Mouse (Mus musculus) forebrain, embryonic 15.5 days (tissue): ENCODE results near the gene Tmem232. TPM values are rescaled to one million over a fixed set of nuclear protein-coding genes. Genes with fewer than 3 reads are reported as not detected.
"Not testable (repeated sequence)": the region's sequence is repeated elsewhere in the genome, so short reads cannot be mapped to it uniquely, and the experiment has no call there.

Experiments
- ATAC-seq: fragments of 200-750 bp; cut with Nextera tagmentation; replicated peaks from 2 replicates; pipeline ENCODE4 v1.8.0; 2017; ENCODE audit warnings: mild to moderate bottlenecking, moderate TSS enrichment, moderate library complexity
- H3K27ac ChIP-seq: fragments of 300-500 bp; sonication (generic); replicated peaks from 2 replicates; pipeline ENCODE4 v1.5.1; 2015; ENCODE audit warnings: mild to moderate bottlenecking, inconsistent platforms
- H3K27me3 ChIP-seq: fragments of 300-500 bp; sonication (generic); 2 replicates; pipeline ENCODE4 v1.6.1; 2015; ENCODE audit warnings: inconsistent platforms
- H3K36me3 ChIP-seq: fragments of 300-500 bp; sonication (generic); 2 replicates; pipeline ENCODE4 v1.6.1; 2015; ENCODE audit warnings: mild to moderate bottlenecking, inconsistent platforms
- H3K4me1 ChIP-seq: fragments of 300-500 bp; sonication (generic); 2 replicates; pipeline ENCODE4 v1.6.1; 2015; ENCODE audit warnings: inconsistent platforms
- H3K4me2 ChIP-seq: fragments of 300-500 bp; sonication (generic); replicated peaks from 2 replicates; pipeline ENCODE4 v1.6.1; 2015; ENCODE audit warnings: mild to moderate bottlenecking, inconsistent platforms
- H3K4me3 ChIP-seq: fragments of 300-500 bp; sonication (generic); 2 replicates; pipeline ENCODE4 v1.5.1; 2015; ENCODE audit warnings: mild to moderate bottlenecking, inconsistent platforms
- H3K9ac ChIP-seq: fragments of 300-500 bp; sonication (generic); replicated peaks from 2 replicates; pipeline ENCODE4 v1.6.1; 2015; ENCODE audit warnings: mild to moderate bottlenecking, inconsistent platforms
- H3K9me3 ChIP-seq: fragments of 300-500 bp; sonication (generic); 2 replicates; pipeline ENCODE4 v1.6.1; 2016; ENCODE audit warnings: inconsistent platforms
- WGBS: fragments of 180-500 bp; shearing (Covaris S2); methylation state at CpG from one replicate; pipeline ENCODE4 v1.1.7; 2015; ENCODE audit warnings: mixed read lengths; 5-methylcytosine and 5-hydroxymethylcytosine counted together
- polyA plus RNA-seq: library from polyadenylated mRNA; unstranded; fragments of >200 nt; fragmentation: Nextera tagmentation; extraction: Ambion mirVana; gene quantifications from 2 replicates; pipeline ENCODE4 v1.2.1, GENCODE M21; 2015

Tmem232 gene
- polyA plus RNA-seq, 1 experiment from 2014 or later, result 0.65 TPM

DNA sequence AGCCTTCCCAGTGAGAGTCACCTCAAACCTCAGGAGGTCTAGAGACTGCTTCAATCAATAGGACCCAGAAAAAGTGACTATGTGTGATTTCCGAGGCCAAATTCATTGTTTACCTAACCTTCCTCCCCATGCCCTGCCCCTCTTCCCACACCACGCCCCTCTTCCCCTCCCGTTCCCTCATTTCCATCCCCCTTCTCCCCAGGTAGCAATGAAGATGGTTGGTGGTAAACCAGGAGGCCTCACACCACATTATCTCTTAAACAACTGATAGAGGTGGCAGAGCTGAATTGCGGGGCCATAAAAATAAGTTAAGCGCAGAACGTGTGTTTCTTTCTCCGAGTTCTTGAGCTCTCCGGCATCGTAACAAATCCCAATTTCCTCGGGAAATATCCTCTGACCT lies 55.9 kb downstream of the Tmem232 start:
- Histone ChIP-seq H3K4me3 (no peak overlapping the region), H3K4me1 (no peaks in the 10 kb centered on the region), H3K9ac (no peak overlapping the region), H3K27me3 (no peaks in the 10 kb centered on the region), H3K4me2 (no peak overlapping the region), H3K27ac (no peak overlapping the region), H3K36me3 (no peaks in the 10 kb centered on the region), H3K9me3 (no peaks in the 10 kb centered on the region)
- WGBS, result 85% methylated on average over 10 of the region's 10 CpGs
- ATAC-seq, result no peak

GRCm38 (mm10) chr17:65476747-65477146 lies 63.8 kb downstream of the Tmem232 start:
- Histone ChIP-seq H3K27ac (no peak overlapping the region), H3K9me3 (no peaks in the 10 kb centered on the region), H3K36me3 (no peaks in the 10 kb centered on the region), H3K4me3 (no peak overlapping the region), H3K4me2 (no peak overlapping the region), H3K27me3 (no peaks in the 10 kb centered on the region), H3K9ac (no peak overlapping the region), H3K4me1 (no peaks in the 10 kb centered on the region)
- WGBS, result 93% methylated on average over 10 of the region's 10 CpGs
- ATAC-seq, result no peak

GRCm38 (mm10) chr17:65450818-65451217 lies 89.8 kb downstream of the Tmem232 start:
- ATAC-seq, result no peak
- H3K27me3 ChIP-seq, result no peaks in the 10 kb centered on the region

GRCm38 (mm10) chr17:65437906-65438305 lies 102.7 kb downstream of the Tmem232 start:
- not testable (repeated sequence) for H3K4me2 ChIP-seq, H3K9ac ChIP-seq, H3K27ac ChIP-seq, ATAC-seq, H3K27me3 ChIP-seq, H3K4me3 ChIP-seq, H3K36me3 ChIP-seq, H3K4me1 ChIP-seq, H3K9me3 ChIP-seq
- WGBS, result 89% methylated on average over 12 of the region's 12 CpGs

More at GRCm38 (mm10) chr17:65450818-65451217, 89.8 kb downstream of the Tmem232 start:
- H3K36me3 ChIP-seq, result no peaks in the 10 kb centered on the region
- H3K4me1 ChIP-seq, result no peaks in the 10 kb centered on the region
- no peaks in the 10 kb centered on the region for H3K9me3 ChIP-seq
- H3K27ac ChIP-seq, result no peak overlapping the region
- no peak overlapping the region for H3K4me3 ChIP-seq
- H3K4me2 ChIP-seq, result no peak overlapping the region
- H3K9ac ChIP-seq, result no peak overlapping the region

DNA sequence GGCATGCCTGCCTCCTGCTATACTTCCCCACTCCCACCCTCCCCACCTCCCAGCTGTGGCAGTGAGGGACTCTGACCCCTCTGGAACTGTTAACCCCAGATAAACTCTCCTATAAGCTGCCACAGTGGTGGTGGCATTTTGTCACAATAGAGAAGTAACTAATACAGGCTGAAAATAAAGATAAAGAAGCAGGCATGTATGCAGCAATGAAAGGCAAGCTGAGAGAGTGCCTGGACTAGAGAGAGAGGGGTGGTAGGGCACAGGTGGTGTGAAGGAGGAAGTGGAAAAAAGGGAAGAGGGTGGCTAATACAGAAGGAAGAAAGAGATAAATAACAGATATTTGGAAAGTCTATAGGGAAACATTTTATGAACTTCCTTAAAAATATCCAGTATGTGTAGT lies 121.5 kb downstream of the Tmem232 start:
- H3K9ac ChIP-seq, result no peak overlapping the region
- H3K27ac ChIP-seq, result no peak overlapping the region
- H3K9me3 ChIP-seq, result no peaks in the 10 kb centered on the region
- ATAC-seq, result no peak
- no peaks in the 10 kb centered on the region for H3K36me3 ChIP-seq
- H3K27me3 ChIP-seq, result no peaks in the 10 kb centered on the region
- no peaks in the 10 kb centered on the region for H3K4me1 ChIP-seq
- H3K4me3 ChIP-seq, result no peak overlapping the region
- no peak overlapping the region for H3K4me2 ChIP-seq

GRCm38 (mm10) chr17:65405309-65405708 lies 135.3 kb downstream of the Tmem232 start:
- 47% methylated on average over 9 of the region's 9 CpGs for WGBS
- Histone ChIP-seq H3K9me3 (no peaks in the 10 kb centered on the region), H3K27me3 (no peaks in the 10 kb centered on the region), H3K27ac (no peak overlapping the region), H3K36me3 (no peaks in the 10 kb centered on the region), H3K4me1 (no peaks in the 10 kb centered on the region), H3K4me2 (no peak overlapping the region), H3K9ac (no peak overlapping the region), H3K4me3 (no peak overlapping the region)
- ATAC-seq, result no peak

DNA sequence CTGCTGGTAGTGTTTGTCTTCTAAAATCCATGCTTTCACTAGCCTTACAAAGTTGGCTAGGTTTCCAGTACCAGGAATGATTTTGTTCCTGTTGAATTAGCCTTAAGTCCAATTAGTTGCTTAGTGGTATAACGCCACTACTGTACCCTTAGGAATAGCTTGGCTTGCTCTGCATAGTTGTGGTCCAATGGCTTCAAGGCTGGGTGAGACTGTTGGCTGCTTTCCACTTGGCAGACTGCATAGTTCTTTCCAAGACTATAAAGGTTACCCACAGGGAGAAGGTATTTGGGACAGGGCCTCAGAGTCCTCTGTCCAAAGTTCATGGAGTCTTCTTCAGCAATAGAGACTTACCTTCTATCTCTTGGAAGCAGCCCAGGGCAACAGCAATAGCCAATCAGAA lies 139.7 kb downstream of the Tmem232 start:
- Histone ChIP-seq H3K4me3 (no peak overlapping the region), H3K4me2 (no peak overlapping the region), H3K9ac (no peak overlapping the region), H3K4me1 (no peaks in the 10 kb centered on the region), H3K36me3 (no peaks in the 10 kb centered on the region), H3K9me3 (no peaks in the 10 kb centered on the region), H3K27me3 (no peaks in the 10 kb centered on the region), H3K27ac (no peak overlapping the region)
- WGBS, result 43% methylated on average over 1 of the region's 1 CpGs
- ATAC-seq, result 0 out of 2 replicates have a peak, but pooled peaks have one; percentile 53

DNA sequence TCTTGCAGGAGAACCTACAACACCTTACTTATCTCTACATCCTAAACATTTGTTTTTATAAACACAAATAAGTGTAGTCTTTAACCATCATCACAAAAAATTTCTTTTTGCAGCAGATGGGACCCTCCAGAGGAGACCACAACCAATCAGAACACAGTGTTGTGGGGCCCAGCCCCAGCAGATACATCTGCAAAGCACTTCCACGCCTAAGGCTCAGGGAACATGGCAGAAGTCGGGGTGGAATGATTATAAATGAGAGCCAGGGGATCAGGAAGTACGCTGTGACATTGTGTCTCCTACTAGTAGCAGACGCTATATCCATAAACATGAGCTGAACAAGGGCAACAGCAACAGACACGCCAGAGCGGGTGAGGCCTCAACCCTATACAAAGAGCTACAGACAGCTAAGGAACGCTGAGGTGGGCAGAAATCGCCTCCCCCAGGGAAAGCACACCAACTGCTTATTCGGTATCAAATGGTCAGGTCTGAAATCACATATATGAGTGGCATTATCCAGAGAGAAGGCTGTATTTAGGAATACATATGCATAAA lies 156.1 kb downstream of the Tmem232 start:
- H3K4me3 ChIP-seq, result no peak overlapping the region
- H3K27ac ChIP-seq, result no peak overlapping the region
- ATAC-seq, result no peak
- H3K4me1 ChIP-seq, result no peaks in the 10 kb centered on the region
- H3K27me3 ChIP-seq, result no peaks in the 10 kb centered on the region
- H3K9ac ChIP-seq, result no peak overlapping the region
- no peaks in the 10 kb centered on the region for H3K9me3 ChIP-seq
- H3K36me3 ChIP-seq, result no peaks in the 10 kb centered on the region
- H3K4me2 ChIP-seq, result no peak overlapping the region
- 82% methylated on average over 9 of the region's 9 CpGs for WGBS

DNA sequence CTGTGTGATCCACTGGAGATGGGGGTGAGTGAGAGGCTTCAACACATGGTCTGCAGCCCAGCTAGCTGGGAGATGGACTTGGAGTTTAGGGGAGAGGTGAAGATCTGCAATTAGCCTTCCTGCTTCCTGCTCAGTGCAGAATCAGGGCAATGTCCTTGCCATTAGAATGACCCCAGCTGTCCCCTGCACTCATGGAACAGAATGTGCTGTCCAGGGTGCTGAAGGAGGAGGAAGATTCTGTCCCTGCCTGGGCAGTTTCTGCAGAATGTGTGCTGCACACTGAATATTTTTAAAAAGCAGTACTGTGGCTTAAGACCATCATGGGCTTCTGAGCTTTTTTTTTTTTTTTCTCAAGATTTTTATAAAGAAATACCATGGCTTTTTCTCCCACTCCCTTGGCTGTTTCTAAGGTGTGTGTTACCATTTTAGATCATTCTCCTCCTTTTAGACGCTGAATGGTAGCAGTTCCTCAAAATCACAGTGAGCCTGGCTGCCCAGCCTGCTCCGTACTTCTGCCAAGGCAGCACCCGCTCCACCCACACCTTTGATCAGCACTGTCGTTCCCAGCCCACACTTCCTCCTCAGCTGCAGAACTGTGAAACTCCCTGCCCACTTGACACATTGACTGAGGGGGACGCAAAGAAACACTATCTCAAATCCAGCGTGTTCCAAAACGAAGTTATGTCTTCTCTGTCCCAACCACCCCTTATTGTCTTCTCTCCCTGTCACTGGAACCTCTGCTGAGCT lies 170.4 kb downstream of the Tmem232 start:
- ATAC-seq, result no peak
- H3K4me1 ChIP-seq, result no peaks in the 10 kb centered on the region; the same call in 1 of the 2 replicates
- H3K4me3 ChIP-seq, result no peak overlapping the region
- H3K9ac ChIP-seq, result no peak overlapping the region
- no peak overlapping the region for H3K27ac ChIP-seq
- H3K4me2 ChIP-seq, result no peak overlapping the region
- 47% methylated on average over 7 of the region's 7 CpGs for WGBS
- no peaks in the 10 kb centered on the region for H3K27me3 ChIP-seq
- H3K36me3 ChIP-seq, result no peaks in the 10 kb centered on the region
- H3K9me3 ChIP-seq, result no peaks in the 10 kb centered on the region

DNA sequence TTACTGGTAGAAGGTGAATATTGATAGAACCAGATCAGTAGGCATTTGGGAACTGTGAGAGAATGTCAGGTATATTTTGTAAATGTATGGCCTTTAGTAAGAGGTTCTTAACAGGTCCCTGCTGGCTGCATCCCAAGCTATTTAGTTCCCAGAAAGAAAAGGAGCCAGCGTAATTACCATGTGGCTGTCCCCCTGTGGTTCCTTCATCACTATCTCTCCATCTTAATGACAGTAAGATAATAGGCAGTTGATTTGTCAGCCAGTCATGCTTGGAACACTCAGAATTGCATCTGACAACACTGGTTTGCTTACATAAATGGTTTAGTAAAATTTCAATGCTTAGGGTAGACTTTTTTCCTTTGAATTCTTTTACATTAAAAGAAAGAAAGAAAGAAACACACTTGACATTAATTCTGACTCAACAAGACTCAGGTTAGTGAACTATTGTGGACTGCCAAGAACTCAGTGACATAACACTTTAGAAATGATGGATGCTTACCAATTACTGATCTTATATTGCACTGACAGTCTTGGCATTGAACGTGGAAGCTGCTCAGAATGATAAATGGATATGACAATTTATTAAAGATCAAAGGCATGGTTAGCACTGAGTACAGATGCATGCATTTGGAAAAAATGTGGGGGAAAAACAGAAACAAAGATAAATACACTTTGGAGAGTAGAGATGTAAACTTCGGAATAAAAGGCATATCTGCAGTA lies 174.9 kb downstream of the Tmem232 start:
- Histone ChIP-seq H3K9me3 (no peaks in the 10 kb centered on the region), H3K4me1 (no peaks in the 10 kb centered on the region; the same call in 1 of the 2 replicates), H3K27ac (no peak overlapping the region), H3K9ac (no peak overlapping the region), H3K4me2 (no peak overlapping the region), H3K27me3 (no peaks in the 10 kb centered on the region), H3K36me3 (no peaks in the 10 kb centered on the region), H3K4me3 (no peak overlapping the region)
- WGBS, result 47% methylated on average over 3 of the region's 3 CpGs
- ATAC-seq, result 0 out of 2 replicates have a peak, but pooled peaks have one; percentile 32

GRCm38 (mm10) chr17:65351836-65352235 lies 188.7 kb downstream of the Tmem232 start:
- 88% methylated on average over 8 of the region's 8 CpGs for WGBS
- Histone ChIP-seq H3K27me3 (no peaks in the 10 kb centered on the region), H3K36me3 (no peaks in the 10 kb centered on the region), H3K9ac (no peak overlapping the region), H3K4me1 (no peaks in the 10 kb centered on the region), H3K4me3 (no peak overlapping the region), H3K27ac (no peak overlapping the region), H3K4me2 (no peak overlapping the region), H3K9me3 (no peaks in the 10 kb centered on the region)
- ATAC-seq, result no peak

GRCm38 (mm10) chr17:65340016-65340415 lies 200.6 kb downstream of the Tmem232 start:
- Histone ChIP-seq H3K4me1 (no peaks in the 10 kb centered on the region), H3K36me3 (no peaks in the 10 kb centered on the region), H3K4me2 (no peak overlapping the region), H3K4me3 (no peak overlapping the region), H3K27ac (no peak overlapping the region), H3K9me3 (no peaks in the 10 kb centered on the region), H3K27me3 (no peaks in the 10 kb centered on the region), H3K9ac (no peak overlapping the region)
- WGBS, result 79% methylated on average over 4 of the region's 4 CpGs
- no peak for ATAC-seq
